ENCODE assay signal across 23 mouse cellular contexts in genomic region chr5:27657672-27658071, GRCm38 (mm10).
DNase-seq lines count a peak whose midpoint lies in the region; ATAC-seq and TF ChIP-seq lines count a peak whose summit lies in the region.
"Had no signal": no experiment of that assay in that cellular context is flagged by ENCODE, and none has a peak within 500 bp of the region (broad histone marks: within the 10 kb centered on the region; RNA-seq: fewer than 3 reads in every experiment).

No protein-coding gene starts in this region.

- peaks cover 15% of the 10 kb centered on the region for H3K4me1 ChIP-seq in kidney, embryonic 16.5 days (ENCODE audit: insufficient read depth, low read length)
- H3K4me1 ChIP-seq in lung, embryonic 14.5 days (ENCODE audit: insufficient read depth): no peaks in the 10 kb centered on the region
- H3K4me1 ChIP-seq in heart, postnatal 0 days (ENCODE audit: control insufficient read depth, insufficient read depth): no peaks in the 10 kb centered on the region
- H3K4me1 ChIP-seq: embryonic facial prominence, embryonic 13.5 days; limb, embryonic 15.5 days; neural tube, embryonic 12.5 days had no signal

- WGBS in kidney, embryonic 16.5 days: 18% methylated on average over 4 of the region's 4 CpGs
- 50% methylated on average over 4 of the region's 4 CpGs for WGBS in lung, embryonic 14.5 days
- 46% methylated on average over 4 of the region's 4 CpGs for WGBS in heart, postnatal 0 days

- no peak overlapping the region for H3K4me2 ChIP-seq in kidney, embryonic 16.5 days (replicated peaks; ENCODE audit: low read depth, low read length)
- H3K4me2 ChIP-seq in lung, embryonic 14.5 days: no peak overlapping the region
- no peak overlapping the region for H3K4me2 ChIP-seq in heart, postnatal 0 days (ENCODE audit: low read depth, low read length)
- H3K4me2 ChIP-seq: embryonic facial prominence, embryonic 13.5 days; limb, embryonic 15.5 days; neural tube, embryonic 12.5 days had no signal

- no peak for TF ChIP-seq EP300 in heart, postnatal 0 days (IDR thresholded peaks at IDR 0.05; ENCODE audit: low read depth)

- no peaks in the 10 kb centered on the region for H3K27me3 ChIP-seq in kidney, embryonic 16.5 days (ENCODE audit: insufficient read depth, low read length)
- no peaks in the 10 kb centered on the region for H3K27me3 ChIP-seq in lung, embryonic 14.5 days (ENCODE audit: insufficient read depth, low read length)
- no peaks in the 10 kb centered on the region for H3K27me3 ChIP-seq in heart, postnatal 0 days (ENCODE audit: control insufficient read depth, insufficient read depth, low read length)
- H3K27me3 ChIP-seq: embryonic facial prominence, embryonic 13.5 days; limb, embryonic 15.5 days; neural tube, embryonic 12.5 days had no signal

- peak; percentile 5 for DNase-seq in embryo, embryonic 11 days
- no peak for DNase-seq in embryo, embryonic 9.5 days (ENCODE audit: extremely low spot score)
- no peak for DNase-seq in kidney, adult 8-10 months
- DNase-seq in lung, embryonic 14.5 days: peak; percentile 16
- no peak for DNase-seq in lung, postnatal 25 days (ENCODE audit: low spot score)
- DNase-seq in heart, postnatal 0 days (ENCODE audit: low spot score): no peak
- DNase-seq in thymus, postnatal 0 days (ENCODE audit: low spot score): no peak
- DNase-seq: adrenal gland, postnatal 36 days; cerebellum, adult 8-10 months; gastrocnemius, postnatal 10 days; kidney, adult 2 months; layer of hippocampus, adult 9-11 months; lung, postnatal 4 days; spleen, adult 18-20 months; thymus, postnatal 14 days had no signal

- no peaks in the 10 kb centered on the region for H3K9me3 ChIP-seq in kidney, embryonic 16.5 days (ENCODE audit: low read length)
- H3K9me3 ChIP-seq in lung, embryonic 14.5 days (ENCODE audit: low read depth, low read length): no peaks in the 10 kb centered on the region
- H3K9me3 ChIP-seq in heart, postnatal 0 days (replicated peaks; ENCODE audit: control insufficient read depth, low read length): no peaks in the 10 kb centered on the region
- H3K9me3 ChIP-seq: embryonic facial prominence, embryonic 13.5 days; G1E; limb, embryonic 15.5 days; midbrain, embryonic 10.5 days; neural tube, embryonic 12.5 days had no signal

- H3K9ac ChIP-seq in kidney, embryonic 16.5 days (replicated peaks; ENCODE audit: low read length): no peak overlapping the region
- no peak overlapping the region for H3K9ac ChIP-seq in lung, embryonic 14.5 days
- no peak overlapping the region for H3K9ac ChIP-seq in heart, postnatal 0 days (replicated peaks; ENCODE audit: low read depth, low read length)
- H3K9ac ChIP-seq: embryonic facial prominence, embryonic 13.5 days; limb, embryonic 15.5 days; neural tube, embryonic 12.5 days had no signal

- no peaks in the 10 kb centered on the region for H3K36me3 ChIP-seq in kidney, embryonic 16.5 days (ENCODE audit: insufficient read depth, low read length)
- H3K36me3 ChIP-seq in lung, embryonic 14.5 days (ENCODE audit: insufficient read depth): no peaks in the 10 kb centered on the region
- H3K36me3 ChIP-seq in heart, postnatal 0 days (replicated peaks; ENCODE audit: control insufficient read depth, insufficient read depth, low read length): no peaks in the 10 kb centered on the region
- H3K36me3 ChIP-seq: embryonic facial prominence, embryonic 13.5 days; G1E; limb, embryonic 15.5 days; midbrain, embryonic 10.5 days; neural tube, embryonic 12.5 days had no signal

- H3K4me3 ChIP-seq in kidney, embryonic 16.5 days (ENCODE audit: low read length): no peak overlapping the region
- H3K4me3 ChIP-seq in lung, embryonic 14.5 days (ENCODE audit: low read depth, low read length): no peak overlapping the region
- no peak overlapping the region for H3K4me3 ChIP-seq in heart, postnatal 0 days (ENCODE audit: low read depth, low read length)
- H3K4me3 ChIP-seq: embryonic facial prominence, embryonic 13.5 days; limb, embryonic 15.5 days; midbrain, embryonic 10.5 days; neural tube, embryonic 12.5 days had no signal

- peak; percentile 64; the same call in 1 of the 2 replicates for ATAC-seq in kidney, embryonic 16.5 days (ENCODE audit: low FRiP score, low TSS enrichment)
- ATAC-seq in lung, embryonic 14.5 days (ENCODE audit: insufficient read depth): no peak
- ATAC-seq in heart, postnatal 0 days (ENCODE audit: insufficient read depth, low read depth): 0 out of 2 replicates have a peak, but pooled peaks have one; percentile 34
- ATAC-seq: CD4-positive, CD25-positive, alpha-beta regulatory T cell, adult 4 months; hindbrain, embryonic 16.5 days had no signal

- H3K27ac ChIP-seq in kidney, embryonic 16.5 days (ENCODE audit: low read length): peak overlapping the region; percentile 74
- peak overlapping the region; percentile 24; the same call in 1 of the 2 replicates for H3K27ac ChIP-seq in lung, embryonic 14.5 days (ENCODE audit: low read depth)
- H3K27ac ChIP-seq in heart, postnatal 0 days (ENCODE audit: low read depth): 0 out of 2 replicates have a peak overlapping the region, but pooled peaks have one; percentile 18
- H3K27ac ChIP-seq: embryonic facial prominence, embryonic 13.5 days; limb, embryonic 15.5 days; midbrain, embryonic 10.5 days; neural tube, embryonic 12.5 days had no signal

- no peak for TF ChIP-seq CTCF in lung, embryonic 14.5 days (IDR thresholded peaks at IDR 0.05; ENCODE audit: low read depth)
- TF ChIP-seq CTCF in heart, postnatal 0 days (IDR thresholded peaks at IDR 0.05; ENCODE audit: low read depth): no peak

Comparison
In these comparisons a context has a peak if more than half of its experiments do, and no peak if none do; other contexts are left out.
1. DNase-seq: peak in embryo, embryonic 11 days (single experiment) and lung, embryonic 14.5 days (single experiment); none in embryo, embryonic 9.5 days (single experiment), kidney, adult 8-10 months (0 of 2), lung, postnatal 25 days (single experiment), heart, postnatal 0 days (single experiment) and thymus, postnatal 0 days (single experiment).
2. H3K27ac ChIP-seq: peak in every context shown above with its lines; median percentile 74 in kidney, embryonic 16.5 days; 24 in lung, embryonic 14.5 days; 18 in heart, postnatal 0 days.